Mouse (Mus musculus): ENCODE data around the gene Sec14l4.

Sec14l4 gene

GRCm38 (mm10) chr11:4069664-4070063, 38.4 kb downstream of the Sec14l4 start:
- in situ Hi-C loops (cut with MboI; ENCODE audit: low sequenced_read_pairs) = no loop called here

GRCm38 (mm10) chr11:4076633-4077032, 45.4 kb downstream of the Sec14l4 start:
- in situ Hi-C loops (cut with MboI; ENCODE audit: low sequenced_read_pairs) = loop anchor here (5.0 kb wide), 1 partner anchor 69 kb away; no protein-coding TSS in a partner anchor

GRCm38 (mm10) chr11:4078267-4078933, 47.1 kb downstream of the Sec14l4 start:
- in situ Hi-C loops (cut with MboI; ENCODE audit: low sequenced_read_pairs) = loop anchor here (5.0 kb wide), 1 partner anchor 71 kb away; no protein-coding TSS in a partner anchor

- in situ Hi-C loops (cut with MboI; ENCODE audit: low sequenced_read_pairs) = no loop called here
These were observed 49.0 kb downstream of the Sec14l4 start for GRCm38 (mm10) chr11:4080219-4080618.

GRCm38 (mm10) chr11:4083316-4084078, 52.2 kb downstream of the Sec14l4 start:
- in situ Hi-C loops (cut with MboI; ENCODE audit: low sequenced_read_pairs) = no loop called here

- in situ Hi-C loops (cut with MboI; ENCODE audit: low sequenced_read_pairs) = no loop called here
These were observed 55.0 kb downstream of the Sec14l4 start for GRCm38 (mm10) chr11:4086246-4086645.

- in situ Hi-C loops (cut with MboI; ENCODE audit: low sequenced_read_pairs) = no loop called here
These were observed 56.0 kb downstream of the Sec14l4 start for GRCm38 (mm10) chr11:4087267-4087666.

- in situ Hi-C loops (cut with MboI; ENCODE audit: low sequenced_read_pairs) = no loop called here
These were observed 62.5 kb downstream of the Sec14l4 start for GRCm38 (mm10) chr11:4093459-4094377.

- in situ Hi-C loops (cut with MboI; ENCODE audit: low sequenced_read_pairs) = no loop called here
These were observed 63.3 kb downstream of the Sec14l4 start for GRCm38 (mm10) chr11:4094378-4095170.

GRCm38 (mm10) chr11:4095171-4096053, 64.2 kb downstream of the Sec14l4 start, which contains the start of gene Mtfp1:
Mtfp1 (minus strand) TSS chr11:4095445.
- in situ Hi-C loops (cut with MboI; ENCODE audit: low sequenced_read_pairs) = no loop called here

- in situ Hi-C loops (cut with MboI; ENCODE audit: low sequenced_read_pairs) = no loop called here
These were observed 65.1 kb downstream of the Sec14l4 start for GRCm38 (mm10) chr11:4096054-4096984.

GRCm38 (mm10) chr11:4097091-4097621, 65.9 kb downstream of the Sec14l4 start:
- in situ Hi-C loops (cut with MboI; ENCODE audit: low sequenced_read_pairs) = no loop called here
